Mouse (Mus musculus): ENCODE measurements at regions not wholly inside any gene's neighbourhood (a gene's known extent, or its start where the extent isn't known, plus 50 kb on each side); places are given as distances from the start of the nearest gene placed in this dataset.
"Not testable (repeated sequence)": the region's sequence is repeated elsewhere in the genome, so short reads cannot be mapped to it uniquely, and the experiment has no call there.

DNA sequence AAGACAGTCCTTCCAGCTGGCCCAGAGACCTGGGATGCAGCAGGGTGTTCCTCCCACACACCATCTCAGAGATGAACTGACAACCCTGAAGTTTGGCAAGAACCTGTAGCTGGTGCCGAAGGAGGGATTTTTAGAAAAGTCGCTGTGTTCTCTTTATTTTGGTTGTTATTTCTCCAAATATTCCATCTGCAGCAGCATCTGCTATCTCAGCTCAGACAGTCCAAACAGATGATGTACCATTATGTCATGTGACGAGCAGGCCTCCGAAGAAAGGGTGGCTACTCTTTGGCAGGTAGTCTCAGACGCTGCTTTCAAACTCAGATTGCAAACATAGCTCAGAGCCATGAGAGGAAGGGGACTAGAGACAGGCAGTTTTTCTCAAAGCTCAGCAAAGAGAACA lies 690.1 kb upstream of the Intu start:
- Histone ChIP-seq H3K4me3 (ENCODE audit: insufficient read depth, low read depth, low read length) (no peak overlapping the region), H3K9ac (ENCODE audit: low read depth, low read length) (no peak overlapping the region), H3K36me3 (ENCODE audit: control insufficient read depth, insufficient read depth, low read length) (no peaks in the 10 kb centered on the region), H3K27ac (replicated peaks; ENCODE audit: insufficient read depth, low read depth, low read length) (no peak overlapping the region), H3K79me2 (ENCODE audit: control insufficient read depth, insufficient read depth, low read length) (no peaks in the 10 kb centered on the region), H3K27me3 (ENCODE audit: control insufficient read depth, insufficient read depth, low read length) (no peaks in the 10 kb centered on the region), H3K4me1 (ENCODE audit: control insufficient read depth, insufficient read depth, low read length) (no peaks in the 10 kb centered on the region)
- TF ChIP-seq POLR2A (IDR thresholded peaks at IDR 0.05; ENCODE audit: extremely low read depth, insufficient read depth, low read length) (no peak), CTCF (IDR thresholded peaks at IDR 0.05; ENCODE audit: low read depth, low read length) (no peak)
- 84% methylated on average over 5 of the region's 5 CpGs for WGBS
- no peak for DNase-seq (ENCODE audit: extremely low read depth, low read depth, low spot score)

- H3K36me3 ChIP-seq (ENCODE audit: control insufficient read depth, insufficient read depth, low read length), result no peaks in the 10 kb centered on the region
- H3K4me3 ChIP-seq (ENCODE audit: insufficient read depth, low read depth, low read length), result no peak overlapping the region
- no peak overlapping the region for H3K27ac ChIP-seq (replicated peaks; ENCODE audit: insufficient read depth, low read depth, low read length)
- no peaks in the 10 kb centered on the region for H3K79me2 ChIP-seq (ENCODE audit: control insufficient read depth, insufficient read depth, low read length)
- TF ChIP-seq POLR2A (IDR thresholded peaks at IDR 0.05; ENCODE audit: extremely low read depth, insufficient read depth, low read length), result no peak
- TF ChIP-seq CTCF (IDR thresholded peaks at IDR 0.05; ENCODE audit: low read depth, low read length), result no peak
- WGBS, result 88% methylated on average over 2 of the region's 2 CpGs
- H3K27me3 ChIP-seq (ENCODE audit: control insufficient read depth, insufficient read depth, low read length), result no peaks in the 10 kb centered on the region
- no peak overlapping the region for H3K9ac ChIP-seq (ENCODE audit: low read depth, low read length)
- H3K4me1 ChIP-seq (ENCODE audit: control insufficient read depth, insufficient read depth, low read length), result no peaks in the 10 kb centered on the region
- no peak for DNase-seq (ENCODE audit: extremely low read depth, low read depth, low spot score)
Measured at GRCm38 (mm10) chr3:39845123-39845522, 686.0 kb upstream of the Intu start.

- no peak overlapping the region for H3K27ac ChIP-seq (replicated peaks; ENCODE audit: insufficient read depth, low read depth, low read length)
- no peaks in the 10 kb centered on the region for H3K79me2 ChIP-seq (ENCODE audit: control insufficient read depth, insufficient read depth, low read length)
- no peak overlapping the region for H3K4me3 ChIP-seq (ENCODE audit: insufficient read depth, low read depth, low read length)
- 86% methylated on average over 6 of the region's 6 CpGs for WGBS
- no peaks in the 10 kb centered on the region for H3K27me3 ChIP-seq (ENCODE audit: control insufficient read depth, insufficient read depth, low read length)
- TF ChIP-seq CTCF (IDR thresholded peaks at IDR 0.05; ENCODE audit: low read depth, low read length), result no peak
- no peak for TF ChIP-seq POLR2A (IDR thresholded peaks at IDR 0.05; ENCODE audit: extremely low read depth, insufficient read depth, low read length)
- H3K9ac ChIP-seq (ENCODE audit: low read depth, low read length), result no peak overlapping the region
- DNase-seq (ENCODE audit: extremely low read depth, low read depth, low spot score), result no peak
- H3K36me3 ChIP-seq (ENCODE audit: control insufficient read depth, insufficient read depth, low read length), result no peaks in the 10 kb centered on the region
- no peaks in the 10 kb centered on the region for H3K4me1 ChIP-seq (ENCODE audit: control insufficient read depth, insufficient read depth, low read length)
Measured at GRCm38 (mm10) chr3:39848829-39849228, 682.3 kb upstream of the Intu start.

GRCm38 (mm10) chr3:39857214-39857839 lies 673.8 kb upstream of the Intu start:
- TF ChIP-seq CTCF (IDR thresholded peaks at IDR 0.05; ENCODE audit: low read depth, low read length), result no peak
- no peak for TF ChIP-seq POLR2A (IDR thresholded peaks at IDR 0.05; ENCODE audit: extremely low read depth, insufficient read depth, low read length)
- DNase-seq (ENCODE audit: extremely low read depth, low read depth, low spot score), result no peak
- Histone ChIP-seq H3K4me1 (ENCODE audit: control insufficient read depth, insufficient read depth, low read length) (no peaks in the 10 kb centered on the region), H3K27me3 (ENCODE audit: control insufficient read depth, insufficient read depth, low read length) (no peaks in the 10 kb centered on the region), H3K4me3 (ENCODE audit: insufficient read depth, low read depth, low read length) (no peak overlapping the region), H3K36me3 (ENCODE audit: control insufficient read depth, insufficient read depth, low read length) (no peaks in the 10 kb centered on the region), H3K79me2 (ENCODE audit: control insufficient read depth, insufficient read depth, low read length) (no peaks in the 10 kb centered on the region), H3K27ac (replicated peaks; ENCODE audit: insufficient read depth, low read depth, low read length) (no peak overlapping the region), H3K9ac (ENCODE audit: low read depth, low read length) (no peak overlapping the region)
- WGBS, result 91% methylated on average over 9 of the region's 9 CpGs

GRCm38 (mm10) chr3:39876046-39876445 lies 655.0 kb upstream of the Intu start:
- not testable (repeated sequence) for H3K9ac ChIP-seq (ENCODE audit: low read depth, low read length); H3K4me1 ChIP-seq (ENCODE audit: control insufficient read depth, insufficient read depth, low read length); H3K79me2 ChIP-seq (ENCODE audit: control insufficient read depth, insufficient read depth, low read length); H3K27ac ChIP-seq (replicated peaks; ENCODE audit: insufficient read depth, low read depth, low read length); H3K36me3 ChIP-seq (ENCODE audit: control insufficient read depth, insufficient read depth, low read length); DNase-seq (ENCODE audit: extremely low read depth, low read depth, low spot score); H3K27me3 ChIP-seq (ENCODE audit: control insufficient read depth, insufficient read depth, low read length); H3K4me3 ChIP-seq (ENCODE audit: insufficient read depth, low read depth, low read length)
- WGBS, result 67% methylated on average over 1 of the region's 1 CpGs

GRCm38 (mm10) chr3:39884370-39884769 lies 646.7 kb upstream of the Intu start:
- Histone ChIP-seq H3K4me1 (ENCODE audit: control insufficient read depth, insufficient read depth, low read length) (no peaks in the 10 kb centered on the region), H3K36me3 (ENCODE audit: control insufficient read depth, insufficient read depth, low read length) (no peaks in the 10 kb centered on the region), H3K27ac (replicated peaks; ENCODE audit: insufficient read depth, low read depth, low read length) (no peak overlapping the region), H3K4me3 (ENCODE audit: insufficient read depth, low read depth, low read length) (no peak overlapping the region), H3K9ac (ENCODE audit: low read depth, low read length) (no peak overlapping the region), H3K27me3 (ENCODE audit: control insufficient read depth, insufficient read depth, low read length) (no peaks in the 10 kb centered on the region), H3K79me2 (ENCODE audit: control insufficient read depth, insufficient read depth, low read length) (no peaks in the 10 kb centered on the region)
- no peak for DNase-seq (ENCODE audit: extremely low read depth, low read depth, low spot score)
- no peak for TF ChIP-seq CTCF (IDR thresholded peaks at IDR 0.05; ENCODE audit: low read depth, low read length)
- TF ChIP-seq POLR2A (IDR thresholded peaks at IDR 0.05; ENCODE audit: extremely low read depth, insufficient read depth, low read length), result no peak
- WGBS, result 93% methylated on average over 4 of the region's 4 CpGs

Data from liver, adult 2 months (tissue).